Mouse (Mus musculus) embryonic facial prominence, embryonic 14.5 days (tissue): ENCODE results near the gene Nudt3. TPM values are rescaled to one million over a fixed set of nuclear protein-coding genes. Genes with fewer than 3 reads are reported as not detected.

Source experiments
- ATAC-seq: fragments of 200-750 bp; cut with Nextera tagmentation; 2 replicates; pipeline ENCODE4 v1.8.0; 2017; ENCODE audit warnings: low read depth, moderate number of reproducible peaks, moderate TSS enrichment
- DNase-seq: peaks from one replicate; pipeline ENCODE4 v3.0.0-alpha.2; 2015; ENCODE audit warnings: low spot score
- H3K27ac ChIP-seq: fragments of 300-500 bp; sonication (generic); replicated peaks from 2 replicates; pipeline ENCODE4 v1.5.1; 2014; ENCODE audit warnings: low read depth, mild to moderate bottlenecking, low read length, moderate library complexity
- H3K27me3 ChIP-seq: fragments of 300-500 bp; sonication (generic); replicated peaks from 2 replicates; pipeline ENCODE4 v1.6.1; 2014; ENCODE audit warnings: low read length; ENCODE audit not compliant: control insufficient read depth, insufficient read depth
- H3K36me3 ChIP-seq: fragments of 300-500 bp; sonication (generic); 2 replicates; pipeline ENCODE4 v1.6.1; 2014; ENCODE audit warnings: low read length, mixed read lengths; ENCODE audit not compliant: control insufficient read depth, insufficient read depth
- H3K4me1 ChIP-seq: fragments of 300-500 bp; sonication (generic); 2 replicates; pipeline ENCODE4 v1.6.1; 2014; ENCODE audit warnings: antibody characterized with exemption, low read length; ENCODE audit not compliant: control insufficient read depth, insufficient read depth
- H3K4me2 ChIP-seq: fragments of 300-500 bp; sonication (generic); 2 replicates; pipeline ENCODE4 v1.6.1; 2014; ENCODE audit warnings: low read depth, mild to moderate bottlenecking, low read length, moderate library complexity, mixed read lengths
- H3K4me3 ChIP-seq: fragments of 300-500 bp; sonication (generic); 2 replicates; pipeline ENCODE4 v1.5.1; 2014; ENCODE audit warnings: low read depth, mild to moderate bottlenecking, low read length
- H3K9ac ChIP-seq: fragments of 300-500 bp; sonication (generic); 2 replicates; pipeline ENCODE4 v1.6.1; 2014; ENCODE audit warnings: low read depth, mild to moderate bottlenecking, low read length, moderate library complexity, mixed read lengths
- H3K9me3 ChIP-seq: fragments of 300-500 bp; sonication (generic); 2 replicates; pipeline ENCODE4 v1.6.1; 2016; ENCODE audit warnings: low read length; ENCODE audit not compliant: control insufficient read depth
- WGBS: fragments of 180-500 bp; shearing (Covaris S2); extraction: QIAGEN DNeasy Blood & Tissue Kit; methylation state at CpG from one replicate; pipeline ENCODE4 v1.1.7; 2014; 5-methylcytosine and 5-hydroxymethylcytosine counted together
- polyA plus RNA-seq: library from polyadenylated mRNA; unstranded; fragments of >200 nt; fragmentation: Nextera tagmentation; extraction: Ambion mirVana; gene quantifications from 2 replicates; pipeline ENCODE4 v1.2.1, GENCODE M21; 2014

Gene Nudt3
- polyA plus RNA-seq, 1 experiment from 2014 or later, result 38.1 TPM

DNA sequence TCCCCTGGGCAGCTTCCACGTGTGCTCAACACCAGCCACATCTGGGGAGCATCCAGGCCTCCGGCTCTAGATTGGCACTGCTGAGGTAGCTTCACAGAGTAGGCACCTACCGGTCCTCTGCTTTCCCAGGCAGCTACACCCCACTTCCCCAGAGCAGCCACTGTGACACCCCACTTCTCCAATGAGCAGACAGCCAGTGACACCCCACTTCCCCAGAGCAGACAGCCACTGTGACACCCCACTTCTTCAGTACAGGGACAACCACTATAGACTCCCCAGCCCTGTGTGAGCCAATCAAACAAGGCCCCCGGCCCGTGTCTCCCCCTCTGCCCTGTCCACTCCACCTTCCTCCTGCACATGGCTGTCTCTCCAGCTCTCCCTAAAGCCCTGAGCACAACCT, 11.3 kb downstream of the Nudt3 start:
- H3K4me1 ChIP-seq, result no peaks in the 10 kb centered on the region
- H3K9me3 ChIP-seq, result no peaks in the 10 kb centered on the region
- H3K9ac ChIP-seq, result no peak overlapping the region
- no peak overlapping the region for H3K4me3 ChIP-seq
- H3K27ac ChIP-seq, result no peak overlapping the region
- no peak overlapping the region for H3K4me2 ChIP-seq
- H3K36me3 ChIP-seq, result 0 out of 2 replicates have a peak, but pooled peaks cover 6% of the 10 kb centered on the region
- ATAC-seq (no peak), DNase-seq (no peak)
- WGBS, result 79% methylated on average over 5 of the region's 5 CpGs
- H3K27me3 ChIP-seq, result no peaks in the 10 kb centered on the region

DNA sequence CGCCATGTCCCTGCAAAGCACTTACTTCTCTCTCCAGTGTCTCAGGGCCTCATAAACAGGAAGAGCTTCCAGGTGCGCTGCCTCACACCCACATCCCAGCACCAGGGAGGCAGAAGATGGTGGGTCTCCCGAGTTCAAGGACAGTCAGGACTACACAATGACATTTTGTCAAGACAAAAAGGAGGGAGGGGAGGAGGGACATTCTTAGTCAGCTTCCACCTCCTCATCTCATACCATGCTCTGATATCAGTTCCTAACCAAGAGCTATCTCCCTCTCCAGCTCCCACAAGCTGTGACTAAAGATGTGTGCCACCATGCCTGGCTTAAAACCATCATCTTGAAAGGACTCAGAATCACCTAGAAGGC, 11.8 kb downstream of the Nudt3 start:
- Histone ChIP-seq H3K4me3 (no peak overlapping the region), H3K27ac (no peak overlapping the region), H3K4me2 (no peak overlapping the region), H3K9ac (no peak overlapping the region), H3K4me1 (no peaks in the 10 kb centered on the region), H3K36me3 (0 out of 2 replicates have a peak, but pooled peaks cover under 1% of the 10 kb centered on the region), H3K27me3 (no peaks in the 10 kb centered on the region), H3K9me3 (no peaks in the 10 kb centered on the region)
- DNase-seq, result no peak
- no peak for ATAC-seq
- 68% methylated on average over 3 of the region's 3 CpGs for WGBS

DNA sequence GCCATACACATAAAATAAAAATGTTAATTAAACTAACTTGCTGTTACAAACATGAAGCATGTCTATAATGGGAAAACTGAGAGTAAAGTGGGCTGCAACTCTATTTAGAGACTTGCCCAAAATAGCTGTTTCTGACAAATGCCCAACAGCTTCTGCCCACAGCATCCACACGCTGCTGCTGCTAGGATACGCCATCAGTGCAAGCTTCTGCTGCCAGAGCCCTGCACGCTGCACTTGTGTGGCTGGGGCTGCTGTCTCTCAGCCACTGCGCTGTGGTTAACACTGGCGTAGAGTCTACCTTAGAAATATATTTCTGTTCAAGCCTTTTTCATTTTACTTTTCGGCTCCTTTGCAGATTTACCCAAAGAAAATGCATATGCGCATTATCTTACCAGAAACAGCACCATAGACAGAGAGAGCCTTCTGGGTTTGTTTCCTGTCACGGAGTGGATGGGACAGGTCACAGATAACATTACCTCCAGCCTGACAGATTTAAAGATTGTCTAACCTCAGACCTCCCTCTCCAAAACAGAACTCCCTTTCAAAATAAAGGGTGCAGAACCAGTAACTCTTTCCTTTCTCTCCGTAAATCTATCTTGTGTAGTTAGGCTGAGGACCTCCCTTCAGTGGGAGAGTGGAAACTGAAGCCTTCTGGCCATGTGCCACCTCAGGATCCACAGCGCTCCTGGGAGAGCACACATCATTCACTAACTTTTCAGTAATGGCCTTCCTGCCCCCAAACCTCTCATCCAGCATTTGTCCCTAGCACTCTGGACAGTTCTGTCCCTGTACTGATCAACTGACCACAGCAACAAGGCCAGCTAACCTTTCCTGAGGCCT, 12.4 kb downstream of the Nudt3 start:
- no peak for DNase-seq
- 72% methylated on average over 10 of the region's 10 CpGs for WGBS
- no peaks in the 10 kb centered on the region for H3K36me3 ChIP-seq
- no peak for ATAC-seq
- H3K4me1 ChIP-seq, result no peaks in the 10 kb centered on the region
- no peak overlapping the region; the same call in 1 of the 2 replicates for H3K27ac ChIP-seq
- no peaks in the 10 kb centered on the region for H3K27me3 ChIP-seq
- H3K9ac ChIP-seq, result peak overlapping the region; percentile 11; the same call in 1 of the 2 replicates
- H3K4me3 ChIP-seq, result no peak overlapping the region
- no peak overlapping the region for H3K4me2 ChIP-seq
- no peaks in the 10 kb centered on the region for H3K9me3 ChIP-seq

DNA sequence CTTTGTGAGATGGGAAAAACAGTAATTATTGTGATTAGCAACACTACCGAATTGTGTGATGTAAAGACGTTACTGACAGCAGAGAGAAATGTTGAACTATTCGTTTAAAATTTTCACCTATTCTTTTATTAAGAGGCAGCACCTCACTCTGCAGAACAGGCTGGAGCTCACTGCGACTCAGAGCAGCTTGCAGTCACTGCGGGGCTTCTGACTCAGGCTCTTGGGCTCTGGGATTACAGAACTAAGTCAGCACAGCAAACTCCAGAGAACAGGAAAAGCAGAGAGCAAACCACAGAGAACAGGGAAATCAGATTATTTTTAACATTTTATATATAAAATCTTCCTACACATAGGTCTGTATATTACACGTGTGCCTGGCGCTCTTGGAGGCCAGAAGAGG, 13.7 kb downstream of the Nudt3 start:
- ATAC-seq, result no peak

DNA sequence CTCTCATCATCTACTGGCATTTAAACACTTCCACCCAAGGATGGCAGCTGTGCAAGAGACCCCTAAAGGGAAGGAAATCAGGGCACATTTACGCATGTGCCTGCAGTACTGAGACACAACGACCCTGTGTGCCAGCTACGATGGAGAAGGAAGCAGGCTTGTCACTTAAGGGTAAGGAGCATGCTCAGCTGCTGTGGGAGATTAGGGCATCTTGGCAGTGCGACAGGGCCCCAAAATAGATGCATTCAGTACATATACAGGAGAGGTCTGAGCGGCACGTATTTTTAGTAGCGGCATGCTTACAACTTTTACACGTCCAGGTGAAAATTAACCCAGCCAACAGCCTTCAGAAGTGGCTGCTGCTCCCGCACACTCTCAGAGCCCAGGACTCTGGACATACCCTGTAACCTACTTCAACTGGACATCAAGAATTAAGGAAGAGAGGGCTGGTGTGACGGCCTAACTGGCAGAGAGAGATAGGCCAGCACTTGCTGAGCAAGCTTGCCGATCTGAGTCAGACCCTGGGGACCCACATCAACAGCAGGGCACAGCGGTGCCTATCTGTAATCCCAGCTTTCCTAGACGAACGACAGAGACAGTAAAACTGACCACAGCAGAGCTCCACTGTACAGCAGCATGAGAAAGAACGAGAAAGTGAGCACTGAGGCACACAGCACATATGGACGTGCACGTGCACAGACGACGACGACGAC, 19.6 kb downstream of the Nudt3 start:
- ATAC-seq (no peak; the same call in 1 of the 2 replicates), DNase-seq (peak; percentile 47)
- no peak overlapping the region for H3K9ac ChIP-seq
- H3K4me3 ChIP-seq, result no peak overlapping the region
- H3K27me3 ChIP-seq, result no peaks in the 10 kb centered on the region
- no peak overlapping the region for H3K27ac ChIP-seq
- 0 out of 2 replicates have a peak, but pooled peaks cover 3% of the 10 kb centered on the region for H3K4me1 ChIP-seq
- no peaks in the 10 kb centered on the region for H3K36me3 ChIP-seq
- 75% methylated on average over 21 of the region's 21 CpGs for WGBS
- H3K9me3 ChIP-seq, result no peaks in the 10 kb centered on the region
- no peak overlapping the region for H3K4me2 ChIP-seq

More for the DNA sequence above, 13.7 kb downstream of the Nudt3 start:
- Histone ChIP-seq H3K4me3 (no peak overlapping the region), H3K27me3 (no peaks in the 10 kb centered on the region), H3K4me1 (no peaks in the 10 kb centered on the region), H3K9me3 (no peaks in the 10 kb centered on the region), H3K4me2 (no peak overlapping the region), H3K36me3 (no peaks in the 10 kb centered on the region), H3K9ac (no peak overlapping the region), H3K27ac (no peak overlapping the region)
- 87% methylated on average over 7 of the region's 7 CpGs for WGBS
- DNase-seq, result no peak

DNA sequence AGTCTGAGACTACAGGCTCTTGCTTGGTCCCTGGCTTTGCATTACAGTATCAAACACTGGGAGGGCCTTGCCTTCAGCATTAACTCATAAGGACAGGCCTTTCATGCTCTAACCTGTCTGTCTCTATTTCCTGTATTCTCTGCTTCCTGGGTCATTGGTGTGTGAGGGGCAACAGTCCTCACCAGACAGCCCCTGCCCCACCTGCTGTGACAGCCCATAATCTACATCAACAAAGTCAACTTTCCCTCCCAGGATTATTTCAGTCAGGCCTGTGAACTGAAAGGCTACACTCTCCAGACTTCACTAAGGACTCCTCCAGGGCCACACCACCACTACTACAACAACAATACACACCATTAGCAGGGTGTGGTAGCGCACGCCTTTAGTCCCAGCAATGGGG, 20.3 kb downstream of the Nudt3 start:
- no peaks in the 10 kb centered on the region for H3K36me3 ChIP-seq
- no peaks in the 10 kb centered on the region for H3K27me3 ChIP-seq
- DNase-seq, result no peak
- H3K4me2 ChIP-seq, result no peak overlapping the region
- H3K4me3 ChIP-seq, result no peak overlapping the region
- H3K27ac ChIP-seq, result no peak overlapping the region
- H3K9ac ChIP-seq, result no peak overlapping the region
- no peaks in the 10 kb centered on the region for H3K9me3 ChIP-seq
- 0 out of 2 replicates have a peak, but pooled peaks cover 3% of the 10 kb centered on the region for H3K4me1 ChIP-seq
- 92% methylated on average over 2 of the region's 2 CpGs for WGBS
- no peak for ATAC-seq

DNA sequence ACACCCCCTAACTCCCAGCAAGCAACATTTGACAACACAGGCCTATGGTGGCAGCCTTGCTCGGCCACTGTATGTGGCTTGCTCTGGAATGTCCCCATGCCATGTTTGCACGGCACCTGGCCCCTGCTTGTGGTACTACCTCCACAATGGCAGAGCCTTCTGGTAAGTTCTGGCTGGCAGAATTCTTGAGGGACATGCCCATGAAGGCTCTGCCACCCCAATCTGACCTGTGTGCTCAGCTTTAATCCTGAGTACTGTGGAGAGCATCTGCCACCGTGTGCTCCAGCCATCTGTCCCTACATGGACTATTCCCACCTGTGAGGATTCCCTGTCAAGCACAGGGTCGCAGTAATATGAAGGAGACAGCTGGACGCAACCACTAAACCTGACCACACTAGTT, 22.4 kb downstream of the Nudt3 start:
- Histone ChIP-seq H3K36me3 (peaks cover 7% of the 10 kb centered on the region), H3K4me1 (0 out of 2 replicates have a peak, but pooled peaks cover 3% of the 10 kb centered on the region), H3K4me2 (no peak overlapping the region), H3K9ac (no peak overlapping the region), H3K27ac (no peak overlapping the region), H3K27me3 (no peaks in the 10 kb centered on the region), H3K4me3 (no peak overlapping the region), H3K9me3 (no peaks in the 10 kb centered on the region)
- DNase-seq (no peak), ATAC-seq (no peak)
- 70% methylated on average over 5 of the region's 5 CpGs for WGBS

DNA sequence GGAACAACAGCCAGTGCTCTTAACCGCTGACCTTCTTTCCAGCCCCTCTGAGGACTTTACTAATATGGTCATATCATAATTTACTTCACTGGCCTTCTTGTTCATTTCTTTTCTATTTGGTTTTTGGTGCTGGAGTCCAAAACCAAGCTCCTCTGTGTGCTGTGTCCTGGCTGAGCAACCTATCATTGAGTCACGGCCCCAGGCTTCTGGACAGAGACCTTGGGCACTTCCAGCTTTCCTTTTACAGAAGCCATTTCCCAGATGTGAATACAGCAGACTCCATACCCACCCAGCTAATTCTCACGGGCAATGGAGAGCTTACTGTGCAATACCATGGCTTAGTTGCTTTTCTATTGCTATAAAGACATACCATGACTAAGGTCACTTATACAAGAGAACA, 23.0 kb downstream of the Nudt3 start:
- WGBS, result 85% methylated on average over 3 of the region's 3 CpGs
- H3K4me2 ChIP-seq, result no peak overlapping the region
- no peak overlapping the region for H3K9ac ChIP-seq
- no peaks in the 10 kb centered on the region for H3K9me3 ChIP-seq
- H3K27ac ChIP-seq, result no peak overlapping the region
- 0 out of 2 replicates have a peak, but pooled peaks cover 3% of the 10 kb centered on the region for H3K4me1 ChIP-seq
- H3K36me3 ChIP-seq, result peaks cover 13% of the 10 kb centered on the region
- no peaks in the 10 kb centered on the region for H3K27me3 ChIP-seq
- no peak overlapping the region for H3K4me3 ChIP-seq
- DNase-seq (no peak), ATAC-seq (no peak)
